Mouse (Mus musculus) layer of hippocampus, postnatal 36 days (tissue): ENCODE data around the gene Slc25a27. TPM values are rescaled to one million over a fixed set of nuclear protein-coding genes. Genes with fewer than 3 reads are reported as not detected.
A peak's percentile ranks its signal among the peaks of the same experiment; 100 is the strongest.

ENCODE experiments used
- DNase-seq, 2 experiments: peaks; one replicate each; pipeline ENCODE4 v3.0.0; 2022
- total RNA-seq, 2 experiments: library from RNA; stranded (reverse); gene quantifications; 2 replicates each; pipeline ENCODE4 v1.2.3; 2021

Slc25a27 gene
- total RNA-seq, 2 experiments from 2014 or later = 35.1 to 41.0 TPM

GRCm38 (mm10) chr17:43645136-43645535 is 21.9 kb downstream of the Slc25a27 start:
- no peak for DNase-seq

- DNase-seq = no peak
Observed at GRCm38 (mm10) chr17:43644375-43644774, 22.6 kb downstream of the Slc25a27 start.

GRCm38 (mm10) chr17:43643191-43643590 is 23.8 kb downstream of the Slc25a27 start:
- DNase-seq = no peak

GRCm38 (mm10) chr17:43640825-43641224 is 26.2 kb downstream of the Slc25a27 start:
- DNase-seq = no peak

- no peak for DNase-seq
Observed at GRCm38 (mm10) chr17:43637146-43637545, 29.9 kb downstream of the Slc25a27 start.

GRCm38 (mm10) chr17:43630427-43630760 is 36.6 kb downstream of the Slc25a27 start:
- no peak for DNase-seq

GRCm38 (mm10) chr17:43629496-43630426 is 37.3 kb downstream of the Slc25a27 start, which contains the start of gene Tdrd6:
TSS of gene Tdrd6 (minus strand) at chr17:43630299.
- DNase-seq = peak in 1 of 2 experiments; percentile 16

GRCm38 (mm10) chr17:43629026-43629495 is 38.0 kb downstream of the Slc25a27 start:
- DNase-seq = no peak

- DNase-seq = no peak
Observed at GRCm38 (mm10) chr17:43628246-43628645, 38.8 kb downstream of the Slc25a27 start.

GRCm38 (mm10) chr17:43622076-43622475 is 44.9 kb downstream of the Slc25a27 start:
- DNase-seq = no peak

- no peak for DNase-seq
Observed at GRCm38 (mm10) chr17:43619156-43619555, 47.9 kb downstream of the Slc25a27 start.

GRCm38 (mm10) chr17:43612221-43612620 is 54.8 kb downstream of the Slc25a27 start:
- no peak for DNase-seq

GRCm38 (mm10) chr17:43611586-43611985 is 55.4 kb downstream of the Slc25a27 start:
- DNase-seq = peak; percentile 26 to 56

- DNase-seq = peak; percentile 48 to 53
Observed at GRCm38 (mm10) chr17:43606704-43607103, 60.3 kb downstream of the Slc25a27 start.

- no peak for DNase-seq
Observed at GRCm38 (mm10) chr17:43598706-43599105, 68.3 kb downstream of the Slc25a27 start.

- no peak for DNase-seq
Observed at GRCm38 (mm10) chr17:43597742-43598141, 69.3 kb downstream of the Slc25a27 start.

GRCm38 (mm10) chr17:43592296-43593291 is 74.4 kb downstream of the Slc25a27 start:
- peak; percentile 12 to 23 for DNase-seq

Other genes starting within 250 kb of the Slc25a27 start
- not detected for gene Mep1a, start 164.4 kb downstream of the Slc25a27 start, total RNA-seq
- gene Ankrd66, start 123.6 kb downstream of the Slc25a27 start, total RNA-seq = under 1 TPM in 1 of 2 experiments, not detected in 1; 0.45 TPM
- 100 to 1,000 TPM; 108 to 125 TPM for gene Pla2g7, start 99.1 kb downstream of the Slc25a27 start, total RNA-seq
- gene Tdrd6, start 36.9 kb downstream of the Slc25a27 start, total RNA-seq = under 1 TPM; 0.20 TPM
- 1 to 10 TPM in 1 of 2 experiments, under 1 TPM in 1; 0.73 to 1.2 TPM for gene Cyp39a1, start 211 bp upstream of the Slc25a27 start, total RNA-seq
- gene Rcan2, start 134.1 kb upstream of the Slc25a27 start, total RNA-seq = 10 to 100 TPM; 66.4 to 77.0 TPM